Mouse (Mus musculus) gastrocnemius, postnatal 4 days (tissue): ENCODE measurements around the gene Mast4. TPM values are rescaled to one million over a fixed set of nuclear protein-coding genes. Genes with fewer than 3 reads are reported as not detected.

Experiments
- DNase-seq, 2 experiments: peaks; one replicate each; pipeline ENCODE4 v3.0.0; 2021 to 2022; ENCODE audit warnings: low spot score in 2 of 2, mixed read lengths in 2 of 2
- total RNA-seq, 2 experiments: library from RNA; stranded (reverse); gene quantifications; 2 replicates each; pipeline ENCODE4 v1.2.3; 2021

Mast4 gene
- total RNA-seq, 2 experiments from 2014 or later = 45.1 to 46.7 TPM

- DNase-seq = no peak
Measured at GRCm38 (mm10) chr13:102990085-102990484, 344.2 kb downstream of the Mast4 start.

DNA sequence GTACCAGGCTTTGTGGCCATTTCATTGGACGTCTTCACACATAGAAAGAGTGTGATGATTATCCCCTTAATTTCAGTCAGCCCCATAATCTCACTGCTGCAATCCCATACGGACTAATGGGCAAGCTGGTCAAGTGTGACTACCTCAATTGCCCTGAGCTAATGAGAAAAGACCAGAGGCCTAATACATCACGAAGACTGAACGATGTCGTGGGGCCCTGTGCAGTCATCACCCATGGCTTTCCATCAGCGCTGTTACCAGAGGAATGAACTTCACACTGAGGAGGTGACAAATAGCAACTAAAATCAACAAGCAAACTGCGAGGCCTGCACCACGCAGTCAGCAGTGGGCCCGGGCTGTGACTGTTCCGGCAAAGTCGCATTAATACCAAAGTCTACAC is 344.7 kb downstream of the Mast4 start:
- no peak for DNase-seq

GRCm38 (mm10) chr13:102988976-102989375 is 345.3 kb downstream of the Mast4 start:
- DNase-seq = no peak

- no peak for DNase-seq
Measured at GRCm38 (mm10) chr13:102988251-102988895, 345.9 kb downstream of the Mast4 start.

DNA sequence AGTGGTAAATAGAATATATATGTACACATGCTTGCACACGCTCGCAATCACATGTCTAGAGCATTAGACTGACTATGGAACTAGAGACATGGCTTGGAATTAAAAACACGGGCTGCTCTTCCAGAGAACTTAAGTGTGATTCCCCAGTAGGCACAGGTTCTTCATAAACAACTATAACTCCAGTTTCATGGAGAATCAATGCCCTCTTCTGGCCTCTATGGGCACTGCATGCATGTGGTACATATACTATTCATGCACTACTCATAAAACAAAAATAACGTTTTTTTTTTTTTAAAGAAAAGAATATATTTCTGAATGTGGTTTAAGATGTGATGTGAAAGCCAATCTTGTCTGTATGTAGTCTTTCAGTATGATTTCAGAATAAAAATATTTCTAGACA is 349.7 kb downstream of the Mast4 start:
- no peak for DNase-seq

GRCm38 (mm10) chr13:102973853-102974252 is 360.4 kb downstream of the Mast4 start:
- DNase-seq = no peak

GRCm38 (mm10) chr13:102963471-102963870 is 370.8 kb downstream of the Mast4 start:
- no peak for DNase-seq

DNA sequence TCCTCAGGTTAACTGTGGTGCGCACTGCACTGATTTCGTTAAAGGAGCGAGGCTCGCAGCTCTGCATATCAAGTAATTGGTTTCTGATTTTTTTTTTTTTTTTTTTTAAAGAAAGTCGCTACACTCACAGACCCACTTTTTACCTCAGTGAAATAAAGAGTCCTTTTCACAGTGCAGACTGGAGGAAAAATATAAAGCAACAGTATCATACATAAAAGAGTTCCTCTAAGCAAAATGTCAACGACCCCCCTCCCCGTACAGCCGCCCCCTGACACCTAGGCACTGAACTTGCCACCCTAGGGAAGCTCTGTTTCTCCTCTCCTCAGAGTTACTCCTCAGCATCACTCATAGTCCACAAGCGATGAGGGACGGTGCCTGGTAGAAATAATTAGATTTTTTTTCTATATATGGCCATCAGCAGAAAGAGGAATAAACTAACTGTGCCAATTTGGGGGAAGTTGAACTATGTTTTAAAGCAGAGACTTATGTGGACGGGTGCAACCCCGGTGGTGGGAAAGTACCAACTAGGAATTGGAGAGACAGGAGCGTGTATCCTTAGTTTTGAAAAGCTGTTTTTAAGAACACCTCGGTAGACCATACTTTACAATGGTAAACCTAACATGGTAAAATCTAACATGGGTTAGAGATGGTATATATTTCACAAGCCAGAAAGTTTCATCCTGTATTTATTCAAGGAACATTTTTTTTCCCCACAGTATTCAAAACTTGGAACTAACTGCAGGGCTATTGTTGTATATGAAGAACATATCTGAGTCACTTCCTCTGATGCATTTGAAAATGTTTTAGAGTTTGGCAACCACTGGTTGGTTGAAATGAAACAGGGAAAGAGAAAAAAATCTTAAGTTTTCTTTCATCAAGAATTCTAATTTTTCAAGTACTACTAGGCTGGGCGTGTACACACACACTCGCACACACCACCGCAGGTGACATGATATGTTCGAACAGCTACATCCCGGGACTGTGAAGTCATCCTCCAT is 375.7 kb downstream of the Mast4 start:
- no peak for DNase-seq

DNA sequence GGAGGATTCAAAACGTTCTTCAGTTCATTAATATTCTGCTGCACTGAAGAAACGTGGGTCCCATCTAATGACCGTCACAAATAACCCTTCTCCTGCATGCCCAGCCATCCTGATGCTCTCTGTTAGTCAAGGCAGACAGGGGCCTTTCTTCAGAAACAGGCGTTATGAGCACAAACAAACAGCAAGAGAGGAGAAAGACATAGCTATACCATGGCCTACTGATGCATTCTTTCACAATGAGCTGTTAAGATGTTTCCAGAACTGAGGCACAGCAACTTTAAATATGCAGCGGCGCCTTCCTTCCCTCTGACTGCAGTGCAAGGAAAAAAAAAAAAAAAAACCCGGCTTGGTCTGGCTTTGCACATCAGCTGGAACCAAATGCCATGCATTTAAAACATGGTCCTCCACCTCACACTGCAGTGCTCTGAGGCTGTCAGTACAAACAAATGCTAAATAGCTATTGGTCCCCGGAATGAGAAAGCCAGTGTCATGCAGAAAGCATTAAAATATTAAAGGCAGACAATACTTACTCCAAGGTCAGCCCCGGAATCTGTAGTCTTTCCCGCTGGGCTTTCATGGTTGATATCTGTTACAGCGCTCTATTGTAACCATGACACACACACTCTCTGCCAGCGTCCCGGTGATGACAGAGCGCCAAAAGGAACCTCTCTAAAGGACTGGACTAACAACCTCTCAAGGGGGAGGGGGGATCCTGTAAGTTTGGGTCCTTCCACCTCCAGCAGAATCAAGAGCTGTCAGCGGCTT is 376.6 kb downstream of the Mast4 start:
- DNase-seq = no peak

GRCm38 (mm10) chr13:102955506-102955905 is 378.8 kb downstream of the Mast4 start:
- no peak for DNase-seq

DNA sequence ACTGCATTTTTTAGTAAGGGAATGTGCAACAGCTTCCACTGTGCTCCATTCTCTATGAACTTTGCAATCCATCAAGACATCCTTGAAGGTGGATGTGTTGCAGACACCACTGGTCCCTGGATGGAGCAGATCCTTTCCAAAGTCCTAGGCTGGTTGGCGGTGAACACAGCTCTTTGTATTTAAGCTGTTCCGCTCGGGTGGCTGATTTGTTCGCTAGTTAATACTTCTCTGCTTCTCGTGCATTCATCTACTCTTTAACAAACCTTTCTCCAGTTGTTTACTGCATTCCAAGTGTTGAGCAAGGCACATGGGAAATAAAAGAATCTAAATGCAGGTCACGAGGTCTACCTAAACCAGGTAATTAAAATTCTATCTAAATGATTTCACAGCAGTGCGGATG is 384.5 kb downstream of the Mast4 start:
- DNase-seq = no peak

GRCm38 (mm10) chr13:102948966-102949365 is 385.3 kb downstream of the Mast4 start:
- no peak for DNase-seq

DNA sequence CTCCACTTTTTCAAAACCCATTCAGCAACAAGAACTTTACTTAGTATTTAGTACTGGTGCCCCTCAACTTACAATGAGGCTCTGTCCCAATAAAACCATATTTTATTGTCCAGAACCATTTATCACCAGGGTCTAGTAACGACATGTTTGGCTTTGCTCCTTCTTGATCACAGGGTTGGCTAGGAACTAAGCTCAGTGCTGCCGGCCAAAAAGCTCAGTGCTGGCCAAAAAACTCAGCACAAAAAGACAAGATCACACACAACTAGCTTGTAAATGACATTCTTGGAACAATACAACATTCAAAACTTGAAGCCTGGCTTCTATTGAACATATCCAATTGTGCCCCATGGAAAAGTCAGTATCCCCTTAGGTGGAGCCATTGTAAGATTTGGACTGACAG is 386.8 kb downstream of the Mast4 start:
- peak in 1 of 2 experiments; percentile 22 for DNase-seq

- no peak for DNase-seq
Measured at GRCm38 (mm10) chr13:102946024-102946821, 388.1 kb downstream of the Mast4 start.

DNA sequence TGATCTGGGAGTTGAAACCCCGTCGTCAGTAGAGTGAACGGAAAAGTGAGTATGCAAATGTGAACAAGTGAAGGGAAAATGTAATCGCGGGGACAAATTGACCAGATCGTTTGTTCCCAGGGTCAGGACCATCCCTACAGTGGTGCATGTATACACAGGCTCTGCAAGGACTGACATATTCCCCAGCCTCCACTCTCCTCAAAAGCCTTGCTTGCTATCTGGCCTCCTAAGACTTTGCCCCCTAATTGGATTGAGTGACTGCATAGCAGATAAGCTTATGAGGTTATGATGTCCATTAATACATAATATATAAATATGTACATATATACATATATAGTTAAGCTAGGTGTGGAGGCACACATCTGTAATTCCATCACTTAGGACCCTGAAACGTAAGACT is 388.8 kb downstream of the Mast4 start:
- no peak for DNase-seq

DNA sequence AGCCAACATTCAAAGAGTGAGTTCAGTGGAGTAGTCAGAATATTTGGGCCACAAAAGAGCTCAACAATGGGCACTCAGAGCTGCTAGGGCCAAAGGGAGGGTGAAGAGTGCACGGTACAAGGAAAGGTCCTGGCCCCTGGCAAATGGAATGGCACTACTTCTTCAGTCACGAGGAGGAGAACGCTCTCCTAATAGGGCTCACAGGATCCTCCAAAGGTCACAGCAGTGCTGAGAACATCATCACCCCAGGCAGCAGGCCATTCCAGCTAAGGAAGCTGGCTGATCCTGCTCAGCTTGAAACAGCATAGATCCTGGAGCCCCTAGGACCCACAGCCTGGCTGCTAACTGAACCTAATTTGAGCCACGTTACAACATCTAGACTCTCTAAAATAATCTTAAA is 389.8 kb downstream of the Mast4 start:
- no peak for DNase-seq

- no peak for DNase-seq
Measured at GRCm38 (mm10) chr13:102942557-102942956, 391.7 kb downstream of the Mast4 start.

GRCm38 (mm10) chr13:102940476-102940875 is 393.8 kb downstream of the Mast4 start:
- no peak for DNase-seq

DNA sequence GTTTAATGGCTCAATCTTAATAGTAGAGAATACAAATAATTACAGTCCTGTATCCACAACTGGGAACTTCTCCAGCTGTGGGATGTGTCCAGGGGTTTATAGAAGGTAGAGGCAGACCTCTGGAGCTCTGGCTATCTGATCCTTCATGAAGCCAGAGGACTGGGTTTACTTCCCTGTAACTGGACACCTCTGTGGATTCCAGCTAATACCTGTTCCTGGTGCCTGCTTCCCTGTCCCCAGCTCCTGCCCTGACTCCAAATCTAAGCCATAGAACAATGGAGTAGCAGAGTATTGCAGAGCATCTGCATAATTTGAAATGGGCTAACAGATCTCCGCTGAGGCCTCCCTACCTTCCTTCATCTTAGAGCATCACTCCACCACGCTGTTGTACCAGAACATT is 398.1 kb downstream of the Mast4 start:
- no peak for DNase-seq

GRCm38 (mm10) chr13:102935788-102936187 is 398.5 kb downstream of the Mast4 start:
- no peak for DNase-seq

- no peak for DNase-seq
Measured at GRCm38 (mm10) chr13:102933702-102934101, 400.6 kb downstream of the Mast4 start.
